Mouse (Mus musculus): ENCODE data around the gene Nubpl. TPM values are rescaled to one million over a fixed set of nuclear protein-coding genes. Genes with fewer than 3 reads are reported as not detected.

The Nubpl gene
- polyA plus RNA-seq, 1 experiment from 2014 or later = 9.0 TPM

GRCm38 (mm10) chr12:52247438-52247837 is 149.9 kb downstream of the Nubpl start:
- 83% methylated on average over 9 of the region's 9 CpGs for WGBS
- H3K4me1 ChIP-seq (replicated peaks) = no peaks in the 10 kb centered on the region
- no peak overlapping the region for H3K4me2 ChIP-seq
- ATAC-seq (replicated peaks; ENCODE audit: insufficient number of reproducible peaks, insufficient read depth, low FRiP score, low read depth) = no peak
- no peaks in the 10 kb centered on the region for H3K36me3 ChIP-seq
- no peak overlapping the region for H3K4me3 ChIP-seq
- H3K9me3 ChIP-seq (replicated peaks) = no peaks in the 10 kb centered on the region
- no peak overlapping the region for H3K9ac ChIP-seq
- no peak overlapping the region for H3K27ac ChIP-seq
- H3K27me3 ChIP-seq = no peaks in the 10 kb centered on the region

DNA sequence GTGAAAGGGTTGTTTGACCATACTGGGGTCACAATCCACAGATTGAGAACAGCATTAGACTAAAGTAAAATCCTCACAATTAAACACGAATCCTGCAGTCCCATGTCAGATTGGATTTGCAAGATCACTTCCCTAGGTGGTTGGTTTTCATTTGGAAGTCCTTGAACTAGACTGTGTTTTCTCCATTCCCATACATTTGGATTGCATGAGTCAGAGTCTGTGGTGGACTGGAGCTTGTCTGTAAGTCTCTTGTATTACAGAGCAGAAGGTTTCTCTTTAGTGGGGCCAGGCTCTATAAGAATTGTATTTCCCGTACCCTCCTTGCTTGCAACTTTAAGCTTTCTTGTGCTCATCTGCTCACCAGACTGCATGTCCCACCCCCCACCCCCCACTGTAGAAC is 151.0 kb downstream of the Nubpl start:
- Histone ChIP-seq H3K9me3 (replicated peaks) (no peaks in the 10 kb centered on the region), H3K4me2 (no peak overlapping the region), H3K4me3 (no peak overlapping the region), H3K4me1 (replicated peaks) (no peaks in the 10 kb centered on the region), H3K27me3 (no peaks in the 10 kb centered on the region), H3K9ac (no peak overlapping the region), H3K36me3 (no peaks in the 10 kb centered on the region), H3K27ac (no peak overlapping the region)
- WGBS = 82% methylated on average over 2 of the region's 2 CpGs
- ATAC-seq (replicated peaks; ENCODE audit: insufficient number of reproducible peaks, insufficient read depth, low FRiP score, low read depth) = no peak

DNA sequence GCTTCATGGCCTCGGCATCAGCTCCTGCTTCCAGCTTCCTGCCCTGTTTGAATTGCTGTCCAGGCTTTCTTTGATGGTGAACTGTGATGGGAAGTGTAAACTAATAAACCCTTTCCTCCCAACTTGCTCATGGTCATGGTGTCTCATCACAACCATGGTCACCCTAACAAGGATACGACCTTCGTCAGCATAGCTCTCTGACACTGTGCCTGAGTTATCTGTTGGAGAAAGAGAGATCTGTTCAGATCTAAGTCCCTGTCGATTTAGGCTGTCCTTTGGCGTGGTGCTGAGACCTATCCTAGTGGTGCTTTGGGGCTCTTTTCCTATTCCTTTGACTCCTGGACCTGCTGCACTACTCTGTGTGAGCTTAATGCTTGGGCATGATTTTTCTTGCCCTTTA is 156.6 kb downstream of the Nubpl start:
- Histone ChIP-seq H3K4me3 (no peak overlapping the region), H3K9me3 (replicated peaks) (no peaks in the 10 kb centered on the region), H3K4me2 (no peak overlapping the region), H3K4me1 (replicated peaks) (no peaks in the 10 kb centered on the region), H3K27ac (no peak overlapping the region), H3K27me3 (no peaks in the 10 kb centered on the region), H3K36me3 (no peaks in the 10 kb centered on the region), H3K9ac (no peak overlapping the region)
- WGBS = 78% methylated on average over 5 of the region's 5 CpGs
- ATAC-seq (replicated peaks; ENCODE audit: insufficient number of reproducible peaks, insufficient read depth, low FRiP score, low read depth) = no peak

DNA sequence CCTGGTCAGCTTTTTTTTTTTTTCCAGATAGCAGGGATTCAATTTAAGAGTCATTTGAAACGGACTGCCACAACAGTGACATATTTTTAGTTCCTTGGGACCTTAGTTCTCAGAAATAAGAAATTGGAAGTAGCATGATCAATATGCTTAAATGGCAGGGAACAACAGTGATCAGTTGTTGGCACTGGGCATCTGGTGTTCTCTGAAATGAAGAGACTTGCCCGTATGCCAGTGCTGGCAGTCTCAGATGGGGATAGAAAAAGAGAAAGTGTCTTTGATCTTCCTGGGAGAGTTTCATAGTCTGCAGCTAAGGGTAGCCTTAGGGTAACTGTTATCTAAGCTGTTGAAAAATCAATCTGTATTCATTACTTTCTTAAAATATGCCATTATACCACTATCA is 170.6 kb downstream of the Nubpl start:
- no peak overlapping the region for H3K4me3 ChIP-seq
- H3K9me3 ChIP-seq (replicated peaks) = no peaks in the 10 kb centered on the region
- no peak overlapping the region for H3K27ac ChIP-seq
- ATAC-seq (replicated peaks; ENCODE audit: insufficient number of reproducible peaks, insufficient read depth, low FRiP score, low read depth) = no peak
- H3K4me2 ChIP-seq = no peak overlapping the region
- 69% methylated on average over 2 of the region's 2 CpGs for WGBS
- no peaks in the 10 kb centered on the region for H3K27me3 ChIP-seq
- no peak overlapping the region for H3K9ac ChIP-seq
- peaks cover 9% of the 10 kb centered on the region for H3K4me1 ChIP-seq (replicated peaks)
- H3K36me3 ChIP-seq = no peaks in the 10 kb centered on the region

DNA sequence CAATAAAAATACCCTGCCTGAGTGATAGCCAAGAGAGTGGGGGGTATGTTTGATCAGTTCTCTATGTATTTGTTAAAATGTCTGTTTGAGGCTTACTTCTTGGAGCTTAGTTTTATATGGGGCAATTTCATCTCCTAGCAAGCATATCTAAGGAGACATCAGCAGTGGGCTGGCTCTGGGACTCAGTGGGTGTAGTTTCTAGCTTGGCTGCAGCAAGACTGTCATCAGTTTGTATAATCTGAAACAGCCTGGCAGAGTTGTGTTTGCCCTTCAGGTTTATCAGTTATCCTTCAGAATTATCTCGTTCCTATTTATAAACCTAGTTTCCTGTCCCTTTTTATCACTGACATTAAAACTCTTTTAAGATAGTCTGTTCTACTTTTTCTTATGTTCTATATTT is 175.3 kb downstream of the Nubpl start:
- Histone ChIP-seq H3K4me3 (no peak overlapping the region), H3K9me3 (replicated peaks) (no peaks in the 10 kb centered on the region), H3K36me3 (no peaks in the 10 kb centered on the region), H3K9ac (no peak overlapping the region), H3K27me3 (no peaks in the 10 kb centered on the region), H3K4me2 (no peak overlapping the region), H3K27ac (no peak overlapping the region), H3K4me1 (replicated peaks) (peaks cover 15% of the 10 kb centered on the region)
- WGBS = 18% methylated on average over 1 of the region's 1 CpGs
- no peak for ATAC-seq (replicated peaks; ENCODE audit: insufficient number of reproducible peaks, insufficient read depth, low FRiP score, low read depth)

DNA sequence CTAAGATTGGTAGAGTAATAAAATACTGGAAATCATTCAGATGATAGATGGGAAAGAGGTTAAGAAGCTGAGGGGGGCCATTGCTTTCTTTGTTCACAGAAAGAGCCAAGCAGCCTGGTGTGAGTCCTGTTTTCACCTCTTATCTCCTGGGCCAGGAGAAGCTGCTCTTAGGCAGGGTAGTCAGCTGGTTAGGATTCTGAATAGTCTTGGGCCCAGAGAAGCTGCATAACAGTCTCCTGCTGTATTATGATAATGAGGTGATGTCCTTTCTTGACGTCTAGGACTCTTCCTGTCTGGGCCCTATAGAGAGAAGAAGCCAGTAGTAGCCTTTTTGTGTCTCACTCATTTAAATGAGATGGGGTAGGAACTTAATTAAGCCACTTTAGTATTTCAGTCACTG is 178.8 kb downstream of the Nubpl start:
- Histone ChIP-seq H3K9me3 (replicated peaks) (no peaks in the 10 kb centered on the region), H3K36me3 (no peaks in the 10 kb centered on the region), H3K27ac (no peak overlapping the region), H3K4me1 (replicated peaks) (peaks cover 15% of the 10 kb centered on the region), H3K27me3 (no peaks in the 10 kb centered on the region), H3K9ac (no peak overlapping the region), H3K4me2 (no peak overlapping the region), H3K4me3 (no peak overlapping the region)
- no peak for ATAC-seq (replicated peaks; ENCODE audit: insufficient number of reproducible peaks, insufficient read depth, low FRiP score, low read depth)
- WGBS = 35% methylated on average over 1 of the region's 1 CpGs

GRCm38 (mm10) chr12:52281232-52281631 is 183.7 kb downstream of the Nubpl start:
- H3K4me3 ChIP-seq = no peak overlapping the region
- no peaks in the 10 kb centered on the region for H3K9me3 ChIP-seq (replicated peaks)
- H3K36me3 ChIP-seq = no peaks in the 10 kb centered on the region
- WGBS = 63% methylated on average over 1 of the region's 1 CpGs
- H3K27me3 ChIP-seq = no peaks in the 10 kb centered on the region
- H3K4me2 ChIP-seq = no peak overlapping the region
- ATAC-seq (replicated peaks; ENCODE audit: insufficient number of reproducible peaks, insufficient read depth, low FRiP score, low read depth) = no peak
- no peak overlapping the region for H3K9ac ChIP-seq
- H3K27ac ChIP-seq = no peak overlapping the region
- no peaks in the 10 kb centered on the region for H3K4me1 ChIP-seq (replicated peaks)

DNA sequence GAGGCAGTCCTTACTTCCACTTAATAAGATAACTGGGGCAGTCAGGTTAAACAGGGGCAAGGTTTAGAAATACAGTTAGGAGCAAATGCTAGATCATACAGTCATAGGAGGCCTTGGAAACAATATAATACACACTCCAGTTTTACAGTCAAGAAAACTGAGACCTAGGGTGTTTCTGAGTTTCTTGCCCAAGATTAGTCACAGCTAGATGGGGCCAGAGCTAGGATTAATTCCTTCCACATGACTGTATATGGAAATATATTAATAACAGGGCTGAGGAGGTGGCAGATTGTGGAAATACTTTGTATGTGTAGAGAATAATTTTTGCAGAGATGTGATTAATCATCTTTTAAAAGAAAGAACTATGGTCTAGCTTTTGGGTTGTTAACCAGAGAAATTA is 186.9 kb downstream of the Nubpl start:
- Histone ChIP-seq H3K4me1 (replicated peaks) (peaks cover 8% of the 10 kb centered on the region; the same call in 1 of the 2 replicates), H3K4me3 (no peak overlapping the region), H3K27ac (no peak overlapping the region), H3K36me3 (no peaks in the 10 kb centered on the region), H3K9me3 (replicated peaks) (no peaks in the 10 kb centered on the region), H3K4me2 (no peak overlapping the region), H3K27me3 (no peaks in the 10 kb centered on the region), H3K9ac (no peak overlapping the region)
- ATAC-seq (replicated peaks; ENCODE audit: insufficient number of reproducible peaks, insufficient read depth, low FRiP score, low read depth) = no peak

DNA sequence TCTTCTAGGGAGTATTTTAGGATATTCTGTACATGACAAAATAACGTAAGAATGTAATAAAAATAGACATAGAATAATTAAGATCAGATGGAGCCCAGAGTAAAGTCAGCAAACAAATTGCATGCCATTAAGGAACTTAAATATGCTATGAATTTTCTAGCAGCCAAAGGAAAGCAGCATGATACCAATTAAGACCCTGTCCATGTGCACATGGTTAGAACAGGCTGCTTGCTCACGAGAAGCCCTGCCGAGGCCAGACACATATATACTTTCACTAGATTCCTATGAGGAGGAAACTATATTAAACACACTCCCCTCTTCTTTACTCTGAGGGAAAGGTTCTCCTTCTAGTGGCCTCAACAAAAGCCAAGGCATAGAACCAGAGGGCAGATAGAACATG is 189.3 kb downstream of the Nubpl start:
- no peak overlapping the region for H3K27ac ChIP-seq
- peaks cover 10% of the 10 kb centered on the region; the same call in 1 of the 2 replicates for H3K4me1 ChIP-seq (replicated peaks)
- 84% methylated on average over 3 of the region's 3 CpGs for WGBS
- H3K4me3 ChIP-seq = no peak overlapping the region
- H3K4me2 ChIP-seq = no peak overlapping the region
- no peaks in the 10 kb centered on the region for H3K27me3 ChIP-seq
- no peak for ATAC-seq (replicated peaks; ENCODE audit: insufficient number of reproducible peaks, insufficient read depth, low FRiP score, low read depth)
- H3K9ac ChIP-seq = no peak overlapping the region
- H3K9me3 ChIP-seq (replicated peaks) = no peaks in the 10 kb centered on the region
- no peaks in the 10 kb centered on the region for H3K36me3 ChIP-seq

DNA sequence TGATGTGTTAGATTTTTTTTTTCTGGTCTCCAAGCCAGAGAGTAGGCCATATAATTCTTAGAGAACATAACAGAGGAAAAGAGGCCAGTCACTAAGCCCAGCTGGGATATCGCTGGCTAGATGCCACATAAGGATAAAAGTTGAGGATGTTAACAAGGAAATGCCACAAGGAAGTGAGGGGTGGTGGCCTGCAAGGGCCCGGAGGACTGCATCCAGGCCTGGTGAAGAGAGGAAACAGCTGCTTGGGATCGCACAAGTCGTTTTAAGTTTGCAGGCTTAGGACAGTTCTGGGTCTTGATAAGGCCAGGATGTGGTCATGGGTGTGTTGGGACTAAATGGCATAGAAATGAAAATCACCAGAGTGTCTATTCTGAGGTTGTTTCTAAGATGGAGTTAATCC is 191.0 kb downstream of the Nubpl start:
- Histone ChIP-seq H3K27me3 (no peaks in the 10 kb centered on the region), H3K9me3 (replicated peaks) (no peaks in the 10 kb centered on the region), H3K9ac (no peak overlapping the region), H3K27ac (0 out of 2 replicates have a peak overlapping the region, but pooled peaks have one; percentile 32), H3K4me1 (replicated peaks) (peaks cover 10% of the 10 kb centered on the region; the same call in 1 of the 2 replicates), H3K4me3 (no peak overlapping the region), H3K36me3 (no peaks in the 10 kb centered on the region), H3K4me2 (no peak overlapping the region)
- 0 out of 2 replicates have a peak, but pooled peaks have one; percentile 62 for ATAC-seq (replicated peaks; ENCODE audit: insufficient number of reproducible peaks, insufficient read depth, low FRiP score, low read depth)
- 42% methylated on average over 4 of the region's 4 CpGs for WGBS

GRCm38 (mm10) chr12:52288941-52289567 is 191.5 kb downstream of the Nubpl start:
- Histone ChIP-seq H3K9me3 (replicated peaks) (no peaks in the 10 kb centered on the region), H3K4me3 (no peak overlapping the region), H3K9ac (no peak overlapping the region), H3K27me3 (no peaks in the 10 kb centered on the region), H3K36me3 (no peaks in the 10 kb centered on the region), H3K4me2 (no peak overlapping the region), H3K4me1 (replicated peaks) (peaks cover 10% of the 10 kb centered on the region; the same call in 1 of the 2 replicates), H3K27ac (peak overlapping the region; percentile 32)
- WGBS = 58% methylated on average over 11 of the region's 11 CpGs
- no peak for ATAC-seq (replicated peaks; ENCODE audit: insufficient number of reproducible peaks, insufficient read depth, low FRiP score, low read depth)

DNA sequence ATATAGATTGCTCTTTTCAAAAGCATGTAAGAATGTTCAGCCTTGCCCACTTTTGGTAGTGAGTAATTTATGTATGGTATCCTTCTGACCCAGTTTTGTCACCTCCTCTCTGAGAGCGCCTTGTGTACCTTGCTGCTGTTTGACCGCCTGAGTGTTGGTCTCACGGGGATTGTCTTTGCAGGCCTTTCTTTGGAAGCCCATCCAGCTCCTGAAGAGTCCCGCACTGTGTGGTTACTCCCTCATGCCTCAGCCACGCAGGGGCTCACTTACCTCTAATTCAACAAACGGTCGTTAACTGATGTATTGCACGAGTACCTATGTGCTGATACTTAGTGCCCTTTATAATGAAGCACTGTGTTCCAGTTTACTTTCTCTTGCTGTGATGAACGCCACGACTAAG is 192.1 kb downstream of the Nubpl start:
- no peak overlapping the region for H3K4me3 ChIP-seq
- no peak overlapping the region for H3K4me2 ChIP-seq
- H3K36me3 ChIP-seq = no peaks in the 10 kb centered on the region
- ATAC-seq (replicated peaks; ENCODE audit: insufficient number of reproducible peaks, insufficient read depth, low FRiP score, low read depth) = no peak
- H3K27me3 ChIP-seq = no peaks in the 10 kb centered on the region
- 68% methylated on average over 10 of the region's 10 CpGs for WGBS
- H3K4me1 ChIP-seq (replicated peaks) = peaks cover 10% of the 10 kb centered on the region; the same call in 1 of the 2 replicates
- no peak overlapping the region for H3K9ac ChIP-seq
- H3K9me3 ChIP-seq (replicated peaks) = no peaks in the 10 kb centered on the region
- no peak overlapping the region for H3K27ac ChIP-seq
